Mouse (Mus musculus) right cerebral cortex, adult 2 months (tissue): ENCODE data around the gene Rassf6.
"Not testable (repeated sequence)": the region's sequence is repeated elsewhere in the genome, so short reads cannot be mapped to it uniquely, and the experiment has no call there.

Experiments used
- DNase-seq, 2 experiments: peaks; one replicate each; pipeline ENCODE4 v3.0.0; 2021 to 2022; ENCODE audit warnings: low spot score in 2 of 2

Gene Rassf6

GRCm38 (mm10) chr5:90624708-90625425 lies 15.6 kb downstream of the Rassf6 start:
- no peak for DNase-seq

- no peak for DNase-seq
Observed at GRCm38 (mm10) chr5:90623209-90623608, 17.2 kb downstream of the Rassf6 start.

DNA sequence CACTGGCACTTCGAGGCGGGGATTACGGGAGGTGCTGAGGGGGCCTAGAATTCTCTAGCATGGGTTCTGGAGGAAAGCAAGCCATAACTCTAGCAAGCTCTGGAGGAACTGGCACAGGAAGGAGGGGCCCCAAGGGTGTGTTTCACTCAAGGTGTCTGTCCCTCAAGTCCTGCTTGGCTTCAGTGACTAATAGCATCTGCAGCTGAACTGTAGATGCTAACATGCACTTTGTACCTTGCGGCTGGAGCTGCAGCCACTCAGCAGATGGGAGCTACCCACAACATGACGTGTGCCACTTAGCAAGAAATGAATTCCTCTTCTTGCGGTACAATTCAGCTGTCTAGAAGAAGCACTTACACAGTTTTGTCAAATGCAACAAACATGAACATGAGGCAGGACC lies 18.7 kb downstream of the Rassf6 start:
- DNase-seq: no peak

- no peak for DNase-seq
Observed at GRCm38 (mm10) chr5:90621316-90621715, 19.1 kb downstream of the Rassf6 start.

DNA sequence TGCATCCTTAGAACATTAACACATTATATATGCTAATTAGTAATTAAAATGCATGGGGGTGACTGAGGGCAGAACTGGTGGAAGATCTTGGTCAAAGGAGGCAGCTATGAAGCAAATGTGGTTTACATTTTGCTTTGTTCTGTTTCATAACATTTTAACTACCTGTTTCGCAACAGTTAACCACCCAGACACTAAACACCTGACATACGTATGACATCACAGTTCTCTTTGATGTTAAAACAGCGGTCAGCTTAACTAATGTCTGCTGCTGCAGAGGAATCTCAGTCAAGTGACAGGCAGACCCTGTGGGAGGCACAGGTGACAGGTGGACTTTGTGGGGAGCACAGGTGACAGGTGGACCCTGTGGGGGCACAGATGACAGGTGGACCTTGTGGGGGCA lies 22.6 kb downstream of the Rassf6 start:
- DNase-seq: no peak

DNA sequence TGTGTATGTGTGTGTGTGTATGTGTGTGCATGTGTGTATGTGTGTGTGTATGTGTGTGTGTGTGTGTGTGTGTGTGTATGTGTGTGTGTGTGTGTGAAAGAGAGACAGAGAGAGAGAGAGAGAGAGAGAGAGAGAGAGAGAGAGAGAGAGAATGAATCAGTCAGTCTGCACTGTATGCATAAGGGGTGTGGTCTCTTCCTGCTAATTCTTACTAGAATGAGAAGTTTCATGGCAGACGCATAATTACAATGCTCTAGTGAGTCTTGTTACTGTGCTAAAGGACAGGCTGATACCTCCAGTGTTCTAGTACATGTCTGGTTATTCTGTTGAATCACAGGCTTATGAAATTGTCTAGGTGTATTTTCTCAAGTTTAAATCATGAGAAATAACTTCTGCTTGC lies 27.7 kb downstream of the Rassf6 start:
- DNase-seq: not testable (repeated sequence)

- no peak for DNase-seq
Observed at GRCm38 (mm10) chr5:90611996-90612611, 28.4 kb downstream of the Rassf6 start.

GRCm38 (mm10) chr5:90611388-90611787 lies 29.1 kb downstream of the Rassf6 start:
- no peak for DNase-seq

DNA sequence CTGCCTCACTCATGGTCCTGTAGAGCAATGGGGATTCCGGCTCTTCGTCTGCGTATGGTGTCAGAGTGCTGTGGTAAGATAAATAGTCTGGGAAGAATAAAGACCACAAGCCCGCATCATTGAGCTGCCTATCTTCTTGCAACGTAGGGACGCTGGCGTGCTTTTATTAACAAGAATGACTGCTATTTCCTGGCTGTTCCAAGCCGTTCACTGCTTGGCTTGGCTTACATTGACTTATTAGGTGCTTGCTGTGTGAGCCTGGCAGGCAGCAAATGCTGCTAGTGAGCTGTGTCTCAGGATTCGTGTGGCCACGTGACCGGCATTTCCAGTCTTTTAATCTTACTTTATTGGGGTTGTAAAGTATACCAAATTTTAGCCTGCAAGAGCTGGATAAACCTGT lies 31.6 kb downstream of the Rassf6 start:
- DNase-seq: no peak

- DNase-seq: no peak
Observed at GRCm38 (mm10) chr5:90603407-90603923, 37.0 kb downstream of the Rassf6 start.

GRCm38 (mm10) chr5:90601469-90601868 lies 39.0 kb downstream of the Rassf6 start:
- DNase-seq: peak; percentile 57 to 60

- no peak for DNase-seq
Observed at GRCm38 (mm10) chr5:90596155-90596554, 44.3 kb downstream of the Rassf6 start.

DNA sequence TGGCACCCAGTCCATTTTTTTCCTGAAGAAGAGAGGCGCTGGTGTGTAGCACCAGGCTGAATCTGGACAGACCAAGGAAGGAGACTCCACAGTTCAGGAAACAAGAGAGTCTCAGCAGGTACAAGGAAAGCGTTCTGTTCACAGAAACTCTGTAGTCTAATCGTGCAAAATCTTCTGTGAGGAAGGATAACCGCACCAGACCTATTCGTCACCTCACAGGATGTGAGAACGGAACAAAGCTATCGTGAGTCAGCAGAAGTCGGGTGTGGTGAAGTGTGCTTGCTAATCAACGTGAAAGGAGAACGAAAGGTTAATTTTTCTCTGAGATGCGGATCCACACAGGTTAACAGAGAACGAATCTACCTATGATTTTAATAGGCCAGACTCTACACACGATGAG lies 45.5 kb downstream of the Rassf6 start:
- no peak for DNase-seq

DNA sequence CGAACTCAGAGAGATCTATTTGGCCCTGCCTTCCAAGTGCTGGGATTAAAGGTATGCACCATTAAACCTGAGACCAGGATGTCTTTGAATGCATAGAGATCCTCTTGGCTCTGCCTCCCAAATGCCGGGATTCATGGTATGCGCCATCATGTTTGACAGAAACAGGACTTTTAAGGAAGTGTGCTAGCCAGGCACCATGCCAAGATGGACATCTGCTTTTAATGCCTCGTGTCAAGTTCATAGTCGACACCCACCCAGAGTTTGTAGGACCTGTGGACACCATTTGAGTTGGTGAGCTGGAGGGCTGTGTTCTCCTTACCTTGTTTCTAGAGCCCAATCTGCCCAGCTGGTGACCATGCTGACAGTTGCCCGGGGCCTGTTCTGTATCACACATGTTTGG lies 48.5 kb downstream of the Rassf6 start:
- no peak for DNase-seq

GRCm38 (mm10) chr5:90590676-90591075 lies 49.8 kb downstream of the Rassf6 start:
- DNase-seq: no peak

DNA sequence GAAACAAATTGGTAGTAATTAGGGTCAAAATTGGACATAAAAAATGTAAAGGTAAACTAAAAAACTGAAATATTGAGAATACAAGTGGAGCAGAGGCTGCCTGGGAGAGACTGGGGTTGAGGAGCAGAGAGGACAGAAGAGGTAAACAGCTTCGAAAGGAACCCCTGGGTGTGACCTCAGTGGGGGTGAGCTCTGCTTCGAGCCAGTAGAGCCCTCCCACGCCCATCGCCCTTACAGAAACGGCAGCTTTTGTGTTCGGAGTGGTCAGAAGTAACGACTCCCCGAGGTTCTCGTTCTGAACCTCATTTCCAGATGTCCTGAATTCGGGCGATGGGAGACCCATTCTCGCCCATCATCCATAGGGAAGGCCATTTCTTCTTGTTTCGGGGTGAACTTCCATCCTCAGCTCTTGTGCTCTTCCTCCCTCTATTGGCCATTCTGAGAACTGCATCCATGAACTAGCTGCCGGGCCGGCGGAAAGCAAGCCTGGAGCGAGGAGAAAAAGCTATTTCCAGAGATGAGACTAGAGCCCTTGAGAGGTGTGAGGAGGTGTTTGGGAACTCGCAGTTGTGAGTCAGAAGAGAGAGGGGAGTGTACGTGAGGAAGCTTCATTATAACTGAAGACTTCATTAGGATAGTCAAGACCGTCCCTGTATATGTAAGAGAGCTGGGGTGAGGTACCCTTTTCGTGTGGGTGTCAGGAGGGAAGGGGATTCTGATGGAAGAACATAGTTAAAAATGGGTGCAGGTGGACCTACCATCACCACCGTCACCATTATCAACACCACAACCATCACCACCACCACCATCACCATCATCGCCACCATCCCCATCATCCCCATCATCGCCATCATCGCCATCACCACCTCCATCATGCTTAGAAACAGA lies 51.5 kb downstream of the Rassf6 start:
- peak; percentile 83 to 93 for DNase-seq

GRCm38 (mm10) chr5:90588104-90588503 lies 52.4 kb downstream of the Rassf6 start:
- DNase-seq: no peak

DNA sequence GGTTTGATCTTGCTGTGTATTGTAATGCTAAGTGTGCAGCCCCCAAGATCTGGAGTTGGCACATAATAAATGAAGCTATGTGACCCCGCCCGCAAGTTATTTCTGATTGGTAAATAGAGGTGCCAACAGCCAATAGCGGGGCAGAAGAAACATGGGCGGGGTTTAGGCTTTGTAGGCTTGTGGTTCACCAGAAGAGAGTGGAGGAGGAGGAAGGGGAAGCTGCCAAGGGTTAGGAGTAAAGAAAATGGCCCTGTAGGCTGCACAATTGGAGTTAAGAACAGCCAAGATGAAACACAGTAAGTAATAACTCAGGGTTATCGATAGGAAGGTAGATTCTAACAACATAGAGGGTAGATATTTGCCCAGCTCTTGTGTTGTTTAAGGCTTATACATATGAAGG lies 53.9 kb downstream of the Rassf6 start:
- no peak for DNase-seq

DNA sequence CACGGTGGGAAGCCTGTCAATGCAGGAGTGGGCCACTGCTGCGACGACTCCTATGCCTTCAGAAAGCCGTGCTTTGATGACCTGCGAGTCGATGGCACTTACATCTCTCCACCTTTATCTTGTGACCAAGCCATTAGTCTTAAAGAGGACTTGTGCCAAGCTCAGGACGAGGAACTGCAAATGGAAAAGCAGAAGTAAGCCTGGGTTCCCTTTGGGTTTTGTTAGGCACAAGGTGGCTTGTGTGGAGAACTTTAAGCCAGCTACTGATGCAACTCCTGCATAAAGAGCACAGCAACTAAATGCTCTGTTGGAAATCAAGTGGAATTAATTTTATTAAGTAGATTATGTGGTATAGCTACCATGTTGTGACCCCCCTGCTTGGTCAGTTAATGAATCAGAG lies 55.7 kb downstream of the Rassf6 start:
- no peak for DNase-seq

DNA sequence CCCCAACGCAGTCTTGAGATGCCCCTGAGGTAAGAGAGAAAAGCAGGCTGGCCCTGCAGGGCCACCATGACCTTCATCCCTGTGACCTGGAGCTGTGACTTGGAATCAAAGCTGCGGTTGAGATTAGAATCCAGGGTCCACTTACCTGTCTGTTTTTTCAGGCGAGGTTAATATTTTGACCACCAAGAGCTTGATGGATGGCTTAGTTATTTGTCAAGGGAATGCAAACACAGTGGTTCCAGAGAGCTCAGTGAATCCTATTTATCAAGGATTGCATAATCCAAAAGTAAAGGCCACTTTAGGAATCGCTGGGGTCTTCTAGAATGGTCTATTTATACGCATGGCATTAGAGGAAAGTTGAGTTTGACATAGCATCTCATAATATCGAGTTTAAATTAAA lies 58.3 kb downstream of the Rassf6 start:
- no peak for DNase-seq

- no peak for DNase-seq
Observed at GRCm38 (mm10) chr5:90579556-90579955, 60.9 kb downstream of the Rassf6 start.

DNA sequence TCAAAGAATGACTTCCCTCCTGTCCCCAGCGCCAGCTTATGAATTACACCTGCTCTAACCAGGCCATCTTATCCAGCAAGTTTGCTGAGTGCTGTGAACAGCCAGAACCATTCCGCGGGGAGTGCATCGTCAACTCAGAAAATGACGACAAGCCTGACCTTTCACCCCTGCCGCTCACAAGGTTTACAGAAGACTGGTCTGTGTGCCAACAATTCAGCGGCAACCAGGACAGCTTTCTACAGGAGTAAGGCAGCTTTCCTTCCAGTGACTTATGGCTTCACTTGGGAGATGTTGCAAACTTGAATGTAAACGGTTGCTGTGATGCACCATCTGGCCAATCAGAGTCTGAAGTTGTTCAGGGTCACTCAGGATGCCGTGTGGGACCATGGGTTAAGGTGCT lies 62.7 kb downstream of the Rassf6 start:
- no peak for DNase-seq
